Mouse (Mus musculus): ENCODE data around the gene Ank. TPM values are rescaled to one million over a fixed set of nuclear protein-coding genes. Genes with fewer than 3 reads are reported as not detected.

The Ank gene
- polyA plus RNA-seq, 1 experiment from 2014 or later = 16.2 TPM

GRCm38 (mm10) chr15:27592620-27593320 lies 126.3 kb downstream of the Ank start:
- no peaks in the 10 kb centered on the region for H3K9me3 ChIP-seq (ENCODE audit: control insufficient read depth, low read length)
- no peak overlapping the region for H3K27ac ChIP-seq (replicated peaks)
- DNase-seq (ENCODE audit: low spot score) (no peak), ATAC-seq (ENCODE audit: low FRiP score, low TSS enrichment) (no peak)
- H3K9ac ChIP-seq (ENCODE audit: low read length) = no peak overlapping the region
- TF ChIP-seq CTCF (IDR thresholded peaks at IDR 0.05; ENCODE audit: low read depth) (no peak), EP300 (optimal IDR thresholded peaks at IDR 0.05) (no peak)
- peaks cover 15% of the 10 kb centered on the region for H3K36me3 ChIP-seq (ENCODE audit: control insufficient read depth, insufficient read depth, low read length)
- no peak overlapping the region for H3K4me3 ChIP-seq (ENCODE audit: low read depth, low read length)
- H3K4me1 ChIP-seq (replicated peaks; ENCODE audit: control insufficient read depth, insufficient read depth) = no peaks in the 10 kb centered on the region; the same call in 1 of the 2 replicates
- no peak overlapping the region for H3K4me2 ChIP-seq (replicated peaks; ENCODE audit: low read depth)
- no peaks in the 10 kb centered on the region for H3K27me3 ChIP-seq (ENCODE audit: control insufficient read depth, insufficient read depth, low read length)
- WGBS = 87% methylated on average over 19 of the region's 19 CpGs

- Histone ChIP-seq H3K9ac (ENCODE audit: low read length) (no peak overlapping the region), H3K9me3 (ENCODE audit: control insufficient read depth, low read length) (no peaks in the 10 kb centered on the region), H3K4me2 (replicated peaks; ENCODE audit: low read depth) (no peak overlapping the region), H3K27me3 (ENCODE audit: control insufficient read depth, insufficient read depth, low read length) (no peaks in the 10 kb centered on the region), H3K36me3 (ENCODE audit: control insufficient read depth, insufficient read depth, low read length) (peaks cover 15% of the 10 kb centered on the region), H3K4me3 (ENCODE audit: low read depth, low read length) (no peak overlapping the region), H3K4me1 (replicated peaks; ENCODE audit: control insufficient read depth, insufficient read depth) (no peaks in the 10 kb centered on the region; the same call in 1 of the 2 replicates), H3K27ac (replicated peaks) (no peak overlapping the region)
- 85% methylated on average over 13 of the region's 13 CpGs for WGBS
- peak; percentile 45 for TF ChIP-seq CTCF (IDR thresholded peaks at IDR 0.05; ENCODE audit: low read depth)
- TF ChIP-seq EP300 (optimal IDR thresholded peaks at IDR 0.05) = no peak
- ATAC-seq (ENCODE audit: low FRiP score, low TSS enrichment) (no peak), DNase-seq (ENCODE audit: low spot score) (no peak)
Measured at GRCm38 (mm10) chr15:27593717-27594116, 127.2 kb downstream of the Ank start.

- DNase-seq (ENCODE audit: low spot score) (no peak), ATAC-seq (ENCODE audit: low FRiP score, low TSS enrichment) (0 out of 2 replicates have a peak, but pooled peaks have one; percentile 25)
- H3K27ac ChIP-seq (replicated peaks) = peak overlapping the region; percentile 56; the same call in 1 of the 2 replicates
- no peaks in the 10 kb centered on the region for H3K9me3 ChIP-seq (ENCODE audit: control insufficient read depth, low read length)
- peaks cover 15% of the 10 kb centered on the region for H3K36me3 ChIP-seq (ENCODE audit: control insufficient read depth, insufficient read depth, low read length)
- 42% methylated on average over 4 of the region's 4 CpGs for WGBS
- H3K27me3 ChIP-seq (ENCODE audit: control insufficient read depth, insufficient read depth, low read length) = no peaks in the 10 kb centered on the region
- H3K4me2 ChIP-seq (replicated peaks; ENCODE audit: low read depth) = no peak overlapping the region
- no peak overlapping the region for H3K4me3 ChIP-seq (ENCODE audit: low read depth, low read length)
- no peak for TF ChIP-seq EP300 (optimal IDR thresholded peaks at IDR 0.05)
- no peaks in the 10 kb centered on the region; the same call in 1 of the 2 replicates for H3K4me1 ChIP-seq (replicated peaks; ENCODE audit: control insufficient read depth, insufficient read depth)
- no peak overlapping the region for H3K9ac ChIP-seq (ENCODE audit: low read length)
Measured at GRCm38 (mm10) chr15:27594973-27595372, 128.5 kb downstream of the Ank start.

GRCm38 (mm10) chr15:27595560-27595959 lies 129.1 kb downstream of the Ank start:
- 50% methylated on average over 8 of the region's 8 CpGs for WGBS

GRCm38 (mm10) chr15:27596463-27597140 lies 130.1 kb downstream of the Ank start:
- Histone ChIP-seq H3K9ac (ENCODE audit: low read length) (no peak overlapping the region), H3K36me3 (ENCODE audit: control insufficient read depth, insufficient read depth, low read length) (peaks cover 10% of the 10 kb centered on the region; the same call in 1 of the 2 replicates), H3K9me3 (ENCODE audit: control insufficient read depth, low read length) (no peaks in the 10 kb centered on the region), H3K4me3 (ENCODE audit: low read depth, low read length) (no peak overlapping the region), H3K4me1 (replicated peaks; ENCODE audit: control insufficient read depth, insufficient read depth) (no peaks in the 10 kb centered on the region; the same call in 1 of the 2 replicates), H3K27ac (replicated peaks) (0 out of 2 replicates have a peak overlapping the region, but pooled peaks have one; percentile 4), H3K4me2 (replicated peaks; ENCODE audit: low read depth) (no peak overlapping the region), H3K27me3 (ENCODE audit: control insufficient read depth, insufficient read depth, low read length) (no peaks in the 10 kb centered on the region)
- TF ChIP-seq CTCF (IDR thresholded peaks at IDR 0.05; ENCODE audit: low read depth) (peak; percentile 30; the same call in 1 of the 2 replicates), EP300 (optimal IDR thresholded peaks at IDR 0.05) (no peak)
- 53% methylated on average over 3 of the region's 3 CpGs for WGBS
- 0 out of 2 replicates have a peak, but pooled peaks have one; percentile 15 for ATAC-seq (ENCODE audit: low FRiP score, low TSS enrichment)
- DNase-seq (ENCODE audit: low spot score) = no peak

More at GRCm38 (mm10) chr15:27595560-27595959, 129.1 kb downstream of the Ank start:
- Histone ChIP-seq H3K27ac (replicated peaks) (peak overlapping the region; percentile 56), H3K36me3 (ENCODE audit: control insufficient read depth, insufficient read depth, low read length) (peaks cover 15% of the 10 kb centered on the region), H3K4me3 (ENCODE audit: low read depth, low read length) (no peak overlapping the region), H3K27me3 (ENCODE audit: control insufficient read depth, insufficient read depth, low read length) (no peaks in the 10 kb centered on the region), H3K9ac (ENCODE audit: low read length) (peak overlapping the region; percentile 9; the same call in 1 of the 2 replicates), H3K4me1 (replicated peaks; ENCODE audit: control insufficient read depth, insufficient read depth) (no peaks in the 10 kb centered on the region; the same call in 1 of the 2 replicates), H3K9me3 (ENCODE audit: control insufficient read depth, low read length) (no peaks in the 10 kb centered on the region), H3K4me2 (replicated peaks; ENCODE audit: low read depth) (no peak overlapping the region)
- DNase-seq (ENCODE audit: low spot score) (peak; percentile 66), ATAC-seq (ENCODE audit: low FRiP score, low TSS enrichment) (peak; percentile 93)
- TF ChIP-seq CTCF (IDR thresholded peaks at IDR 0.05; ENCODE audit: low read depth) = no peak; the same call in 1 of the 2 replicates
- no peak for TF ChIP-seq EP300 (optimal IDR thresholded peaks at IDR 0.05)
